Mouse (Mus musculus): ENCODE measurements at regions not wholly inside any gene's neighbourhood (a gene's known extent, or its start where the extent isn't known, plus 50 kb on each side); places are given as distances from the start of the nearest gene placed in this dataset.

DNA sequence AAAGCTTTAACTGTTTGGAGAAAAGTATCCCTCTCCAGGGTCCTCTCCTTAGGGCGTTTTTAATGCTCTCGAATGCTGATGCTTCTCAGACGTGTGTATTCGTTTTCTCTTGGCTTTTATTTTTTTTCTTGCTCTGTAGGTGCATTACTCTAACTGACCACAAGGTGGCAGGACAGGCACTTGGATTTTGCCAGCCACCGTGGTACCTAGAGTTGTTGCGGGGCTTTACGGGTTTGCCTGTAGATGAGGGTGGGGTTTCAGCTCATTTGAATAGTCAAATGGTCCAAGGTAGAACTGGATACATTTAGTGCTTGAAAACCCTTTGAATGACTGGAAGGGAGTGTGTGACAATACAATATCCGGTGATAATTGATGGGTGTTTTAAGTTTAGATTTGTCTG is 283.2 kb upstream of the Cxcr4 start:
- no peaks in the 10 kb centered on the region for H3K9me3 ChIP-seq (ENCODE audit: control insufficient read depth, low read length)
- H3K27ac ChIP-seq: no peak overlapping the region
- H3K4me1 ChIP-seq (replicated peaks; ENCODE audit: control insufficient read depth in 2 of 2, insufficient read depth in 2 of 2, low read length in 1 of 2): no peaks in the 10 kb centered on the region
- H3K4me3 ChIP-seq (ENCODE audit: insufficient read depth in 1 of 2, low read depth in 2 of 2, low read length in 2 of 2): no peak overlapping the region
- H3K27me3 ChIP-seq (ENCODE audit: control insufficient read depth, insufficient read depth, low read length): no peaks in the 10 kb centered on the region
- 9% methylated on average over 8 of the region's 8 CpGs for WGBS (ENCODE audit: insufficient replicate concordance)
- no peak overlapping the region for H3K9ac ChIP-seq (replicated peaks)
- no peaks in the 10 kb centered on the region for H3K36me3 ChIP-seq (replicated peaks; ENCODE audit: control insufficient read depth, insufficient read depth, low read depth)
- no peak overlapping the region for H3K4me2 ChIP-seq (ENCODE audit: low read depth)
- ATAC-seq (ENCODE audit: insufficient read depth) (no peak), DNase-seq (ENCODE audit: low read depth in 3 of 3, low spot score in 3 of 3) (no peak)
- TF ChIP-seq CTCF (IDR thresholded peaks at IDR 0.05; ENCODE audit: low read depth): peak; percentile 81
- no peak for TF ChIP-seq EP300 (IDR thresholded peaks at IDR 0.05; ENCODE audit: low read depth)

DNA sequence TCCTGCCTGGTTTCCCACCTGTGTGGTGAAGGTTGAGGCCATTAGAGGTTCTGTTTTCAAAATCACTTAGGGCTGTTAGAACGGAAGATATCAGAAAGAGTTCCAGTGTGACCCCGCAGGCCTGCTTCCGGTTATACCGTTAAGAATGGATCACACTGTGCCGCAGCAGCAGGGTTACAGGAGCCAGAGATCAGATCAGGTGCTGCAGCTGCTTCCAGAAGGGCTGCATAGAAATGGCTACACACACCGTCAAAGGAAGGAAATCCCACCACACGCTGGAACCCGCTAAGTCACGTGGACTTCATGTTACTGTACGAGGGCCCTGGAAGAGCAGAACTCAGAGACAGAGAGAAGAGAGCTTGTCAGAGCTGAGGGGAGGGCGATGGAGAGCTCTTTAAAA is 282.1 kb upstream of the Cxcr4 start:
- Histone ChIP-seq H3K27ac (no peak overlapping the region), H3K4me1 (replicated peaks; ENCODE audit: control insufficient read depth in 2 of 2, insufficient read depth in 2 of 2, low read length in 1 of 2) (no peaks in the 10 kb centered on the region), H3K9ac (replicated peaks) (no peak overlapping the region), H3K36me3 (replicated peaks; ENCODE audit: control insufficient read depth, insufficient read depth, low read depth) (no peaks in the 10 kb centered on the region), H3K9me3 (ENCODE audit: control insufficient read depth, low read length) (no peaks in the 10 kb centered on the region), H3K4me3 (ENCODE audit: insufficient read depth in 1 of 2, low read depth in 2 of 2, low read length in 2 of 2) (no peak overlapping the region), H3K4me2 (ENCODE audit: low read depth) (no peak overlapping the region), H3K27me3 (ENCODE audit: control insufficient read depth, insufficient read depth, low read length) (no peaks in the 10 kb centered on the region)
- DNase-seq (ENCODE audit: low read depth in 3 of 3, low spot score in 3 of 3): no peak
- TF ChIP-seq CTCF (IDR thresholded peaks at IDR 0.05; ENCODE audit: low read depth): no peak
- no peak for TF ChIP-seq EP300 (IDR thresholded peaks at IDR 0.05; ENCODE audit: low read depth)
- no peak for ATAC-seq (ENCODE audit: insufficient read depth)
- WGBS (ENCODE audit: insufficient replicate concordance): 59% methylated on average over 11 of the region's 11 CpGs

DNA sequence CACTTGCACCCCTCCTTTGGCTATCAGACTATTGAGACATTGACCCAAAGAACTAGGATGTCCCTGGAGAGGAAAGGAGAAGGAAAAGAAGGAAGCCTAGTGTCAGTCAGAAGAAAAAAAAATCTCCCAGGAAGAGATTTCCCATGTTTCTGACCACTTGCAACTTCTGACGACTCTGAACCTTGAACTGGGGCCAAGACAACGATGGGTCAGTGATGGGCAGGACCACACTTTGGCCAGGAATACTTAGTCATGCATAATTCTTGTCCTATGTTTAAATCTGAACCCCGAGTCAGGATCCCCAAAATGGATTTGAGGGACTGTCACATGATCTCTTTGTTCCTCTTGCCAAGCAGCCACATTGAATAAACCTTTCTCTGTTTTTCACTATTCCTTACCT is 276.7 kb upstream of the Cxcr4 start:
- 35% methylated on average over 3 of the region's 3 CpGs for WGBS (ENCODE audit: insufficient replicate concordance)
- Histone ChIP-seq H3K36me3 (replicated peaks; ENCODE audit: control insufficient read depth, insufficient read depth, low read depth) (no peaks in the 10 kb centered on the region), H3K4me1 (replicated peaks; ENCODE audit: control insufficient read depth in 2 of 2, insufficient read depth in 2 of 2, low read length in 1 of 2) (no peaks in the 10 kb centered on the region), H3K27ac (no peak overlapping the region), H3K9ac (replicated peaks) (no peak overlapping the region), H3K9me3 (ENCODE audit: control insufficient read depth, low read length) (no peaks in the 10 kb centered on the region), H3K27me3 (ENCODE audit: control insufficient read depth, insufficient read depth, low read length) (no peaks in the 10 kb centered on the region), H3K4me3 (ENCODE audit: insufficient read depth in 1 of 2, low read depth in 2 of 2, low read length in 2 of 2) (no peak overlapping the region), H3K4me2 (ENCODE audit: low read depth) (no peak overlapping the region)
- no peak for ATAC-seq (ENCODE audit: insufficient read depth)
- no peak for DNase-seq (ENCODE audit: low read depth in 3 of 3, low spot score in 3 of 3)
- TF ChIP-seq EP300 (IDR thresholded peaks at IDR 0.05; ENCODE audit: low read depth) (no peak), CTCF (IDR thresholded peaks at IDR 0.05; ENCODE audit: low read depth) (no peak)

DNA sequence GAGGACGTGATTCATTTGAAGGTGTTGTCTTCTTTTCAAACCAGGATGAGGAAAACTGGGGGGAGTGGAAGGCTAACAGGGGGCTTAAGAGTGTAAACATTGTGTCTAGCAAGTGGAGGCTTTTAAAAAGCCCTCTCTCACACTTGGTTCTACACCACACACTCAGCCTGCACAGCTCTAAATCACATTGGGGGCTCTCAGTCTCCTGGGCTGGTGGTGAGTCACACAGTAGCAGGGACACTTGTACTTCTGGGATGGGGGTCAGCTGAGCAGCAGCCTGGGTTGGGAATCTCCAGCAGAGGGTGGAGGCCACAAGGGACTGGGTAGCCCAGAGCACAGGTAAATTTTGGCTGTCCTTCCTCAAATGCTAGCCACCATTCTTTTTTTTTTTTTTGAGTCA is 268.4 kb upstream of the Cxcr4 start:
- WGBS (ENCODE audit: insufficient replicate concordance): 39% methylated on average over 1 of the region's 1 CpGs
- Histone ChIP-seq H3K36me3 (replicated peaks; ENCODE audit: control insufficient read depth, insufficient read depth, low read depth) (no peaks in the 10 kb centered on the region), H3K4me2 (ENCODE audit: low read depth) (no peak overlapping the region), H3K27me3 (ENCODE audit: control insufficient read depth, insufficient read depth, low read length) (no peaks in the 10 kb centered on the region), H3K4me1 (replicated peaks; ENCODE audit: control insufficient read depth in 2 of 2, insufficient read depth in 2 of 2, low read length in 1 of 2) (no peaks in the 10 kb centered on the region), H3K4me3 (ENCODE audit: insufficient read depth in 1 of 2, low read depth in 2 of 2, low read length in 2 of 2) (no peak overlapping the region), H3K9ac (replicated peaks) (no peak overlapping the region), H3K27ac (no peak overlapping the region), H3K9me3 (ENCODE audit: control insufficient read depth, low read length) (no peaks in the 10 kb centered on the region)
- ATAC-seq (ENCODE audit: insufficient read depth) (no peak), DNase-seq (ENCODE audit: low read depth in 3 of 3, low spot score in 3 of 3) (no peak)
- no peak for TF ChIP-seq EP300 (IDR thresholded peaks at IDR 0.05; ENCODE audit: low read depth)
- no peak for TF ChIP-seq CTCF (IDR thresholded peaks at IDR 0.05; ENCODE audit: low read depth)

DNA sequence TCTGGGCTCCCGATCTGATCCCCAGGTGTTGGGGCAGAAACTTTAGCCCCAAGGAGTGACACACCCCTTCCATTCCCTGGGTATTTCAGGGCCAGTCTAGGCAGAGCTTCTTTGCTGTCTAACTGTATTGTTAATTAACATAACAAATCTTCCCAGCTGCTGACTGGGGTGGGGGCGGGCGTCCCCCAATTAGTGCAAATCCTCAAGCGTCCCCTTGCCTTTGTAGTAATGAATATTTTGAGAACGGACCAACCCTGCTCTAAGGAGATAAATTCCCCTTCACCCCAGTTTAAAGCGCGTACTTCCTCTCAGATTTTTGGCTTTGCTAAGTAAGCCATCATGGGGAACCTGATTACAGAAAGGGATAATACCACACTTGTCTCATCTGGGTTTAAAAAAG is 268.0 kb upstream of the Cxcr4 start:
- H3K36me3 ChIP-seq (replicated peaks; ENCODE audit: control insufficient read depth, insufficient read depth, low read depth): no peaks in the 10 kb centered on the region
- H3K4me1 ChIP-seq (replicated peaks; ENCODE audit: control insufficient read depth in 2 of 2, insufficient read depth in 2 of 2, low read length in 1 of 2): no peaks in the 10 kb centered on the region
- DNase-seq (ENCODE audit: low read depth in 3 of 3, low spot score in 3 of 3): no peak
- no peak overlapping the region for H3K27ac ChIP-seq
- H3K9ac ChIP-seq (replicated peaks): no peak overlapping the region
- no peak overlapping the region for H3K4me2 ChIP-seq (ENCODE audit: low read depth)
- no peaks in the 10 kb centered on the region for H3K9me3 ChIP-seq (ENCODE audit: control insufficient read depth, low read length)
- no peaks in the 10 kb centered on the region for H3K27me3 ChIP-seq (ENCODE audit: control insufficient read depth, insufficient read depth, low read length)
- TF ChIP-seq EP300 (IDR thresholded peaks at IDR 0.05; ENCODE audit: low read depth): no peak
- TF ChIP-seq CTCF (IDR thresholded peaks at IDR 0.05; ENCODE audit: low read depth): no peak
- no peak for ATAC-seq (ENCODE audit: insufficient read depth)
- WGBS (ENCODE audit: insufficient replicate concordance): 35% methylated on average over 7 of the region's 7 CpGs
- no peak overlapping the region for H3K4me3 ChIP-seq (ENCODE audit: insufficient read depth in 1 of 2, low read depth in 2 of 2, low read length in 2 of 2)

All from liver, embryonic 14.5 days (tissue).